Mouse (Mus musculus) kidney, embryonic 14.5 days (tissue): ENCODE data around the gene Rab29. TPM values are rescaled to one million over a fixed set of nuclear protein-coding genes. Genes with fewer than 3 reads are reported as not detected.

Experiments used
- ATAC-seq: fragments of 200-750 bp; cut with Nextera tagmentation; 2 replicates; pipeline ENCODE4 v1.8.0; 2017; ENCODE audit warnings: moderate number of reproducible peaks, mild to moderate bottlenecking, moderate TSS enrichment, moderate library complexity; ENCODE audit not compliant: low FRiP score, low TSS enrichment
- H3K27ac ChIP-seq: fragments of 300-500 bp; sonication (generic); 2 replicates; pipeline ENCODE4 v1.5.1; 2014; ENCODE audit warnings: low read depth, mild to moderate bottlenecking, low read length, moderate library complexity, mixed read lengths
- H3K27me3 ChIP-seq: fragments of 300-500 bp; sonication (generic); 2 replicates; pipeline ENCODE4 v1.6.1; 2014; ENCODE audit warnings: mild to moderate bottlenecking, low read length; ENCODE audit not compliant: control insufficient read depth, insufficient read depth
- H3K36me3 ChIP-seq: fragments of 300-500 bp; sonication (generic); 2 replicates; pipeline ENCODE4 v1.6.1; 2014; ENCODE audit warnings: low read length, mixed read lengths; ENCODE audit not compliant: control insufficient read depth, insufficient read depth
- H3K4me1 ChIP-seq: fragments of 300-500 bp; sonication (generic); 2 replicates; pipeline ENCODE4 v1.6.1; 2014; ENCODE audit warnings: low read length, mixed read lengths; ENCODE audit not compliant: control insufficient read depth, insufficient read depth
- H3K4me2 ChIP-seq: fragments of 300-500 bp; sonication (generic); replicated peaks from 2 replicates; pipeline ENCODE4 v1.6.1; 2014; ENCODE audit warnings: low read depth, mild to moderate bottlenecking, low read length
- H3K4me3 ChIP-seq: fragments of 300-500 bp; sonication (generic); 2 replicates; pipeline ENCODE4 v1.5.1; 2014; ENCODE audit warnings: mild to moderate bottlenecking, low read length
- H3K9ac ChIP-seq: fragments of 300-500 bp; sonication (generic); 2 replicates; pipeline ENCODE4 v1.6.1; 2014; ENCODE audit warnings: low read depth, mild to moderate bottlenecking, low read length, moderate library complexity
- H3K9me3 ChIP-seq: fragments of 300-500 bp; sonication (generic); 2 replicates; pipeline ENCODE4 v1.6.1; 2016; ENCODE audit warnings: low read length; ENCODE audit not compliant: control insufficient read depth
- WGBS: fragments of 180-500 bp; shearing (Covaris S2); extraction: QIAGEN DNeasy Blood & Tissue Kit; methylation state at CpG from one replicate; pipeline ENCODE4 v1.1.7; 2014; 5-methylcytosine and 5-hydroxymethylcytosine counted together
- polyA plus RNA-seq: library from polyadenylated mRNA; unstranded; fragments of >200 nt; fragmentation: Nextera tagmentation; extraction: Ambion mirVana; gene quantifications from 2 replicates; pipeline ENCODE4 v1.2.1, GENCODE M21; 2014

The Rab29 gene
- polyA plus RNA-seq, 1 experiment from 2014 or later = 15.4 TPM

GRCm38 (mm10) chr1:131843758-131844157, 23.3 kb upstream of the Rab29 start:
- no peaks in the 10 kb centered on the region for H3K27me3 ChIP-seq
- no peak overlapping the region for H3K4me3 ChIP-seq
- H3K27ac ChIP-seq = no peak overlapping the region
- peaks cover 60% of the 10 kb centered on the region for H3K36me3 ChIP-seq
- no peak overlapping the region for H3K4me2 ChIP-seq
- H3K9me3 ChIP-seq = no peaks in the 10 kb centered on the region
- no peak for ATAC-seq
- no peaks in the 10 kb centered on the region for H3K4me1 ChIP-seq
- WGBS = 94% methylated on average over 10 of the region's 10 CpGs
- no peak overlapping the region for H3K9ac ChIP-seq

GRCm38 (mm10) chr1:131844883-131845282, 22.1 kb upstream of the Rab29 start:
- no peak for ATAC-seq
- no peaks in the 10 kb centered on the region for H3K4me1 ChIP-seq
- H3K9ac ChIP-seq = no peak overlapping the region
- no peak overlapping the region for H3K4me3 ChIP-seq
- 84% methylated on average over 8 of the region's 8 CpGs for WGBS
- H3K36me3 ChIP-seq = peaks cover 58% of the 10 kb centered on the region
- H3K9me3 ChIP-seq = no peaks in the 10 kb centered on the region
- H3K27me3 ChIP-seq = no peaks in the 10 kb centered on the region
- no peak overlapping the region for H3K4me2 ChIP-seq
- H3K27ac ChIP-seq = no peak overlapping the region

GRCm38 (mm10) chr1:131846255-131846654, 20.8 kb upstream of the Rab29 start:
- no peak for ATAC-seq
- H3K36me3 ChIP-seq = peaks cover 45% of the 10 kb centered on the region
- 81% methylated on average over 5 of the region's 5 CpGs for WGBS

GRCm38 (mm10) chr1:131861811-131862210, 5.2 kb upstream of the Rab29 start:
- ATAC-seq = no peak
- Histone ChIP-seq H3K4me2 (no peak overlapping the region), H3K9me3 (no peaks in the 10 kb centered on the region), H3K27ac (no peak overlapping the region), H3K4me3 (no peak overlapping the region), H3K27me3 (no peaks in the 10 kb centered on the region), H3K4me1 (no peaks in the 10 kb centered on the region), H3K36me3 (no peaks in the 10 kb centered on the region), H3K9ac (no peak overlapping the region)
- 56% methylated on average over 4 of the region's 4 CpGs for WGBS

More at GRCm38 (mm10) chr1:131846255-131846654, 20.8 kb upstream of the Rab29 start:
- H3K9ac ChIP-seq = no peak overlapping the region
- H3K27me3 ChIP-seq = no peaks in the 10 kb centered on the region
- no peak overlapping the region for H3K27ac ChIP-seq
- H3K4me3 ChIP-seq = no peak overlapping the region
- H3K9me3 ChIP-seq = no peaks in the 10 kb centered on the region
- H3K4me1 ChIP-seq = no peaks in the 10 kb centered on the region
- no peak overlapping the region for H3K4me2 ChIP-seq

GRCm38 (mm10) chr1:131865596-131865995, 1.4 kb upstream of the Rab29 start:
- Histone ChIP-seq H3K4me1 (no peaks in the 10 kb centered on the region), H3K4me3 (no peak overlapping the region), H3K27ac (no peak overlapping the region), H3K9ac (no peak overlapping the region), H3K27me3 (no peaks in the 10 kb centered on the region), H3K4me2 (no peak overlapping the region), H3K9me3 (no peaks in the 10 kb centered on the region), H3K36me3 (no peaks in the 10 kb centered on the region)
- no peak for ATAC-seq
- 77% methylated on average over 5 of the region's 5 CpGs for WGBS

GRCm38 (mm10) chr1:131866304-131866999, 572 bp upstream of the Rab29 start:
- H3K9me3 ChIP-seq = no peaks in the 10 kb centered on the region
- no peak overlapping the region for H3K4me3 ChIP-seq
- H3K27ac ChIP-seq = no peak overlapping the region
- H3K9ac ChIP-seq = no peak overlapping the region
- H3K4me2 ChIP-seq = peak overlapping the region; percentile 77; the same call in 1 of the 2 replicates
- 71% methylated on average over 6 of the region's 6 CpGs for WGBS
- H3K4me1 ChIP-seq = no peaks in the 10 kb centered on the region
- H3K36me3 ChIP-seq = no peaks in the 10 kb centered on the region
- no peaks in the 10 kb centered on the region for H3K27me3 ChIP-seq
- 0 out of 2 replicates have a peak, but pooled peaks have one; percentile 26 for ATAC-seq

- peak; percentile 14; the same call in 1 of the 2 replicates for ATAC-seq
- H3K36me3 ChIP-seq = no peaks in the 10 kb centered on the region
- WGBS = 16% methylated on average over 10 of the region's 10 CpGs
- peak overlapping the region; percentile 52; the same call in 1 of the 2 replicates for H3K9ac ChIP-seq
- H3K4me1 ChIP-seq = no peaks in the 10 kb centered on the region
- no peak overlapping the region for H3K27ac ChIP-seq
- H3K4me3 ChIP-seq = peak overlapping the region; percentile 66
- no peaks in the 10 kb centered on the region for H3K27me3 ChIP-seq
- no peaks in the 10 kb centered on the region for H3K9me3 ChIP-seq
- H3K4me2 ChIP-seq = peak overlapping the region; percentile 77
Observed at GRCm38 (mm10) chr1:131867946-131868290, 894 bp downstream of the Rab29 start.

GRCm38 (mm10) chr1:131869561-131869960, 2.5 kb downstream of the Rab29 start:
- no peaks in the 10 kb centered on the region for H3K9me3 ChIP-seq
- H3K27ac ChIP-seq = no peak overlapping the region
- WGBS = 85% methylated on average over 2 of the region's 2 CpGs
- H3K27me3 ChIP-seq = no peaks in the 10 kb centered on the region
- H3K4me2 ChIP-seq = no peak overlapping the region
- H3K36me3 ChIP-seq = no peaks in the 10 kb centered on the region
- H3K4me1 ChIP-seq = no peaks in the 10 kb centered on the region
- H3K9ac ChIP-seq = no peak overlapping the region
- no peak for ATAC-seq
- no peak overlapping the region for H3K4me3 ChIP-seq

GRCm38 (mm10) chr1:131872856-131873255, 5.8 kb downstream of the Rab29 start:
- no peak for ATAC-seq
- WGBS = 63% methylated on average over 1 of the region's 1 CpGs

More at GRCm38 (mm10) chr1:131872856-131873255, 5.8 kb downstream of the Rab29 start:
- Histone ChIP-seq H3K4me2 (no peak overlapping the region), H3K9me3 (no peaks in the 10 kb centered on the region), H3K4me3 (no peak overlapping the region), H3K27ac (no peak overlapping the region), H3K9ac (no peak overlapping the region), H3K27me3 (no peaks in the 10 kb centered on the region), H3K36me3 (no peaks in the 10 kb centered on the region), H3K4me1 (no peaks in the 10 kb centered on the region)
